Mouse (Mus musculus): ENCODE results near the gene Sucnr1.
"Not testable (repeated sequence)": the region's sequence is repeated elsewhere in the genome, so short reads cannot be mapped to it uniquely, and the experiment has no call there.

GRCm38 (mm10) chr3:60106446-60106845, 24.8 kb downstream of the Sucnr1 start:
- not testable (repeated sequence) for TF ChIP-seq CTCF, POLR2A (IDR thresholded peaks at IDR 0.05; ENCODE audit: extremely low read depth, insufficient read depth, low read length)

Data from cortical plate, adult 2 months (tissue).